8 mouse cellular contexts compared by ENCODE assay signal in genomic region chr11:96352691-96353521, GRCm38 (mm10). TPM values are rescaled to one million over a fixed set of nuclear protein-coding genes. Genes with fewer than 3 reads are reported as not detected.
DNase-seq lines count a peak whose midpoint lies in the region; ATAC-seq and TF ChIP-seq lines count a peak whose summit lies in the region.

No protein-coding gene starts in this region.

- H3K27ac ChIP-seq in testis, adult 2 months (ENCODE audit: control insufficient read depth, insufficient read depth, low read depth, low read length): no peak overlapping the region
- H3K27ac ChIP-seq in embryonic facial prominence, embryonic 11.5 days (replicated peaks; ENCODE audit: low read depth, low read length): peak overlapping the region; percentile 72
- H3K27ac ChIP-seq in hindbrain, postnatal 0 days: peak overlapping the region; percentile 91
- peak overlapping the region; percentile 81 for H3K27ac ChIP-seq in liver, embryonic 12.5 days

- no peak for ATAC-seq in embryonic facial prominence, embryonic 11.5 days (replicated peaks; ENCODE audit: insufficient number of reproducible peaks, low FRiP score, low TSS enrichment, low read depth)
- no peak for ATAC-seq in hindbrain, postnatal 0 days
- ATAC-seq in liver, embryonic 12.5 days: no peak

- no peak for TF ChIP-seq POLR2A in testis, adult 2 months (IDR thresholded peaks at IDR 0.05; ENCODE audit: control insufficient read depth, low read depth, low read length)

- H3K9ac ChIP-seq in embryonic facial prominence, embryonic 11.5 days (replicated peaks; ENCODE audit: low read length): peak overlapping the region; percentile 62
- peak overlapping the region; percentile 75 for H3K9ac ChIP-seq in hindbrain, postnatal 0 days (replicated peaks; ENCODE audit: low read length)
- H3K9ac ChIP-seq in liver, embryonic 12.5 days: peak overlapping the region; percentile 63

- under 1% methylated on average over 75 of the region's 75 CpGs for WGBS in embryonic facial prominence, embryonic 11.5 days
- WGBS in hindbrain, postnatal 0 days: under 1% methylated on average over 75 of the region's 75 CpGs
- WGBS in liver, embryonic 12.5 days (ENCODE audit: insufficient replicate concordance): under 1% methylated on average over 73 of the region's 75 CpGs

- peak overlapping the region; percentile 42 for H3K4me3 ChIP-seq in testis, adult 2 months (ENCODE audit: control insufficient read depth, low read depth, low read length)
- H3K4me3 ChIP-seq in embryonic facial prominence, embryonic 11.5 days (ENCODE audit: low read depth, low read length): peak overlapping the region; percentile 39
- peak overlapping the region; percentile 50 for H3K4me3 ChIP-seq in hindbrain, postnatal 0 days (ENCODE audit: low read length)
- peak overlapping the region; percentile 54 for H3K4me3 ChIP-seq in liver, embryonic 12.5 days

- no peaks in the 10 kb centered on the region for H3K9me3 ChIP-seq in embryonic facial prominence, embryonic 11.5 days (replicated peaks; ENCODE audit: control insufficient read depth, low read length)
- H3K9me3 ChIP-seq in hindbrain, postnatal 0 days (ENCODE audit: low read length): no peaks in the 10 kb centered on the region
- no peaks in the 10 kb centered on the region for H3K9me3 ChIP-seq in liver, embryonic 12.5 days (replicated peaks)

- peak overlapping the region; percentile 34 for H3K4me2 ChIP-seq in embryonic facial prominence, embryonic 11.5 days (ENCODE audit: low read depth, low read length)
- peak overlapping the region; percentile 59 for H3K4me2 ChIP-seq in hindbrain, postnatal 0 days (ENCODE audit: low read depth, low read length)
- peak overlapping the region; percentile 52 for H3K4me2 ChIP-seq in liver, embryonic 12.5 days

- no peak for TF ChIP-seq CTCF in testis, adult 2 months (IDR thresholded peaks at IDR 0.05; ENCODE audit: control insufficient read depth, insufficient read depth, insufficient replicate concordance, low read depth, low read length)
- no peak for TF ChIP-seq CTCF in hindbrain, postnatal 0 days (IDR thresholded peaks at IDR 0.05; ENCODE audit: low read depth)

- H3K4me1 ChIP-seq in testis, adult 2 months (ENCODE audit: control insufficient read depth, insufficient read depth, low read length): peaks cover 6% of the 10 kb centered on the region
- H3K4me1 ChIP-seq in embryonic facial prominence, embryonic 11.5 days (ENCODE audit: control insufficient read depth, insufficient read depth, low read length): no peaks in the 10 kb centered on the region
- H3K4me1 ChIP-seq in hindbrain, postnatal 0 days (ENCODE audit: insufficient read depth, low read length): no peaks in the 10 kb centered on the region
- peaks cover 7% of the 10 kb centered on the region; the same call in 1 of the 2 replicates for H3K4me1 ChIP-seq in liver, embryonic 12.5 days

- DNase-seq in testis, postnatal 14 days (ENCODE audit: low spot score): no peak
- DNase-seq in embryonic facial prominence, embryonic 11.5 days (ENCODE audit: low spot score): no peak
- peak; percentile 55 for DNase-seq in hindbrain, postnatal 0 days (ENCODE audit: low spot score)
- peak; percentile 54 for DNase-seq in testis, postnatal 10 days (ENCODE audit: low spot score)
- no peak for DNase-seq in cerebellum, postnatal 4 days (ENCODE audit: low spot score in 2 of 2)
- DNase-seq in cerebellum, adult 11 months: no peak

- peaks cover 7% of the 10 kb centered on the region for H3K27me3 ChIP-seq in testis, adult 2 months (ENCODE audit: control insufficient read depth, insufficient read depth, low read length)
- H3K27me3 ChIP-seq in embryonic facial prominence, embryonic 11.5 days (ENCODE audit: control insufficient read depth, insufficient read depth, low read length): peaks cover 77% of the 10 kb centered on the region
- peaks cover 65% of the 10 kb centered on the region for H3K27me3 ChIP-seq in hindbrain, postnatal 0 days (ENCODE audit: insufficient read depth, low read length)
- H3K27me3 ChIP-seq in liver, embryonic 12.5 days (replicated peaks): peaks cover 94% of the 10 kb centered on the region

- H3K36me3 ChIP-seq in testis, adult 2 months (ENCODE audit: control insufficient read depth, insufficient read depth, low read length): no peaks in the 10 kb centered on the region
- H3K36me3 ChIP-seq in embryonic facial prominence, embryonic 11.5 days (replicated peaks; ENCODE audit: control insufficient read depth, insufficient read depth, low read depth, low read length): no peaks in the 10 kb centered on the region
- H3K36me3 ChIP-seq in hindbrain, postnatal 0 days (ENCODE audit: insufficient read depth, low read length): no peaks in the 10 kb centered on the region
- H3K36me3 ChIP-seq in liver, embryonic 12.5 days: no peaks in the 10 kb centered on the region

RNA-seq across cellular contexts. Expression of gene Hoxb2, which starts 2.6 kb away (rescaled TPM):
- polyA plus RNA-seq in testis, adult 2 months (2012; rRNA removed): 0.20 and 1.2 TPM in 2 replicates
- polyA plus RNA-seq in embryonic facial prominence, embryonic 11.5 days (2014; fragmentation: Nextera tagmentation; extraction: Ambion mirVana): 6.3 and 8.4 TPM in 2 replicates
- total RNA-seq in hindbrain, postnatal 0 days (2014; rRNA removed): 35.4 and 36.4 TPM in 2 replicates
- 11.6 and 13.1 TPM in 2 replicates for polyA plus RNA-seq in hindbrain, postnatal 0 days (2015; fragmentation: Nextera tagmentation; extraction: Ambion mirVana)
- 4.4 and 4.6 TPM in 2 replicates for polyA plus RNA-seq in liver, embryonic 12.5 days (2016; fragmentation: Nextera tagmentation; extraction: Ambion mirVana)

RNA-seq across cellular contexts. Expression of gene Hoxb1, which starts 12.6 kb away (rescaled TPM):
- polyA plus RNA-seq in testis, adult 2 months (2012; rRNA removed): not detected in 2 replicates
- polyA plus RNA-seq in embryonic facial prominence, embryonic 11.5 days (2014; fragmentation: Nextera tagmentation; extraction: Ambion mirVana): 0.26 and 0.97 TPM in 2 replicates
- 0.21 TPM in 1 of 2 replicates, not detected in the other for total RNA-seq in hindbrain, postnatal 0 days (2014; rRNA removed)
- 0.08 and 0.24 TPM in 2 replicates for polyA plus RNA-seq in hindbrain, postnatal 0 days (2015; fragmentation: Nextera tagmentation; extraction: Ambion mirVana)
- 0.14 and 0.22 TPM in 2 replicates for polyA plus RNA-seq in liver, embryonic 12.5 days (2016; fragmentation: Nextera tagmentation; extraction: Ambion mirVana)

RNA-seq across cellular contexts. Expression of gene Hoxb3, which starts 29.8 kb away (rescaled TPM):
- polyA plus RNA-seq in testis, adult 2 months (2012; rRNA removed): 5.6 and 6.7 TPM in 2 replicates
- polyA plus RNA-seq in embryonic facial prominence, embryonic 11.5 days (2014; fragmentation: Nextera tagmentation; extraction: Ambion mirVana): 0.65 and 0.79 TPM in 2 replicates
- 42.1 and 42.2 TPM in 2 replicates for total RNA-seq in hindbrain, postnatal 0 days (2014; rRNA removed)
- 6.6 and 8.1 TPM in 2 replicates for polyA plus RNA-seq in hindbrain, postnatal 0 days (2015; fragmentation: Nextera tagmentation; extraction: Ambion mirVana)
- 0.31 and 0.36 TPM in 2 replicates for polyA plus RNA-seq in liver, embryonic 12.5 days (2016; fragmentation: Nextera tagmentation; extraction: Ambion mirVana)

RNA-seq across cellular contexts. Expression of gene Hoxb4, which starts 34.8 kb away (rescaled TPM):
- polyA plus RNA-seq in testis, adult 2 months (2012; rRNA removed): 0.07 and 1.3 TPM in 2 replicates
- polyA plus RNA-seq in embryonic facial prominence, embryonic 11.5 days (2014; fragmentation: Nextera tagmentation; extraction: Ambion mirVana): 0.18 and 0.24 TPM in 2 replicates
- total RNA-seq in hindbrain, postnatal 0 days (2014; rRNA removed): 4.2 and 8.6 TPM in 2 replicates
- 2.4 and 3.3 TPM in 2 replicates for polyA plus RNA-seq in hindbrain, postnatal 0 days (2015; fragmentation: Nextera tagmentation; extraction: Ambion mirVana)
- 0.62 and 0.66 TPM in 2 replicates for polyA plus RNA-seq in liver, embryonic 12.5 days (2016; fragmentation: Nextera tagmentation; extraction: Ambion mirVana)

RNA-seq across cellular contexts. Expression of gene Hoxb5, which starts 49.8 kb away (rescaled TPM):
- 0.14 and 0.67 TPM in 2 replicates for polyA plus RNA-seq in testis, adult 2 months (2012; rRNA removed)
- 0.67 and 2.0 TPM in 2 replicates for polyA plus RNA-seq in embryonic facial prominence, embryonic 11.5 days (2014; fragmentation: Nextera tagmentation; extraction: Ambion mirVana)
- total RNA-seq in hindbrain, postnatal 0 days (2014; rRNA removed): 16.5 and 24.3 TPM in 2 replicates
- polyA plus RNA-seq in hindbrain, postnatal 0 days (2015; fragmentation: Nextera tagmentation; extraction: Ambion mirVana): 109 and 113 TPM in 2 replicates
- 1.3 and 1.5 TPM in 2 replicates for polyA plus RNA-seq in liver, embryonic 12.5 days (2016; fragmentation: Nextera tagmentation; extraction: Ambion mirVana)

Comparison
In these comparisons a context has a peak if more than half of its experiments do, and no peak if none do; other contexts are left out.
1. DNase-seq: peak in hindbrain, postnatal 0 days (single experiment) and testis, postnatal 10 days (single experiment); none in testis, postnatal 14 days (single experiment), embryonic facial prominence, embryonic 11.5 days (single experiment), cerebellum, postnatal 4 days (0 of 2) and cerebellum, adult 11 months (single experiment).
2. Peak in every context shown above with its lines, with median percentiles within 50 percentile points of each other: H3K4me3 ChIP-seq, H3K4me2 ChIP-seq and H3K9ac ChIP-seq.